Mouse (Mus musculus): ENCODE measurements around the gene Trim3.

GRCm38 (mm10) chr7:105641936-105642335 is 8.6 kb upstream of the Trim3 start:
- TF ChIP-seq EP300 (optimal IDR thresholded peaks at IDR 0.05) (no peak), CTCF (IDR thresholded peaks at IDR 0.05; ENCODE audit: low read depth) (no peak)

Measured in stomach, postnatal 0 days (tissue).